Mouse (Mus musculus): ENCODE results near the gene Atp5g2. TPM values are rescaled to one million over a fixed set of nuclear protein-coding genes. Genes with fewer than 3 reads are reported as not detected.
"Not testable (repeated sequence)": the region's sequence is repeated elsewhere in the genome, so short reads cannot be mapped to it uniquely, and the experiment has no call there.

Atp5g2 gene
- polyA plus RNA-seq, 1 experiment from 2014 or later: 56.9 TPM

GRCm38 (mm10) chr15:102692321-102692804 is 20.2 kb upstream of the Atp5g2 start:
- under 1% methylated on average over 26 of the region's 26 CpGs for WGBS
- DNase-seq (ENCODE audit: low spot score): peak; percentile 52
- H3K36me3 ChIP-seq (replicated peaks): no peaks in the 10 kb centered on the region
- peaks cover 88% of the 10 kb centered on the region for H3K27me3 ChIP-seq (replicated peaks; ENCODE audit: low read depth, poor library complexity, severe bottlenecking)
- no peaks in the 10 kb centered on the region for H3K9me3 ChIP-seq
- peak overlapping the region; percentile 59 for H3K4me3 ChIP-seq
- peaks cover 25% of the 10 kb centered on the region for H3K4me1 ChIP-seq
- peak overlapping the region; percentile 26; the same call in 1 of the 2 replicates for H3K27ac ChIP-seq (replicated peaks)

- Histone ChIP-seq H3K4me3 (no peak overlapping the region), H3K4me1 (peaks cover 11% of the 10 kb centered on the region), H3K36me3 (replicated peaks) (no peaks in the 10 kb centered on the region), H3K9me3 (no peaks in the 10 kb centered on the region), H3K27ac (replicated peaks) (no peak overlapping the region), H3K27me3 (replicated peaks; ENCODE audit: low read depth, poor library complexity, severe bottlenecking) (peaks cover 59% of the 10 kb centered on the region)
- WGBS: 18% methylated on average over 4 of the region's 4 CpGs
- no peak for DNase-seq (ENCODE audit: low spot score)
Observed at GRCm38 (mm10) chr15:102685791-102686190, 13.6 kb upstream of the Atp5g2 start.

GRCm38 (mm10) chr15:102683670-102684069 is 11.5 kb upstream of the Atp5g2 start:
- H3K27ac ChIP-seq (replicated peaks): no peak overlapping the region
- H3K4me3 ChIP-seq: no peak overlapping the region
- WGBS: 11% methylated on average over 1 of the region's 1 CpGs
- H3K36me3 ChIP-seq (replicated peaks): no peaks in the 10 kb centered on the region
- DNase-seq (ENCODE audit: low spot score): no peak
- peaks cover 48% of the 10 kb centered on the region for H3K27me3 ChIP-seq (replicated peaks; ENCODE audit: low read depth, poor library complexity, severe bottlenecking)
- peaks cover 11% of the 10 kb centered on the region for H3K4me1 ChIP-seq
- no peaks in the 10 kb centered on the region for H3K9me3 ChIP-seq

- WGBS: 98% methylated on average over 2 of the region's 2 CpGs
- Histone ChIP-seq H3K36me3 (replicated peaks) (no peaks in the 10 kb centered on the region), H3K9me3 (no peaks in the 10 kb centered on the region), H3K27me3 (replicated peaks; ENCODE audit: low read depth, poor library complexity, severe bottlenecking) (0 out of 2 replicates have a peak, but pooled peaks cover 5% of the 10 kb centered on the region), H3K4me3 (no peak overlapping the region), H3K27ac (replicated peaks) (no peak overlapping the region), H3K4me1 (peaks cover 31% of the 10 kb centered on the region)
- DNase-seq (ENCODE audit: low spot score): no peak
Observed at GRCm38 (mm10) chr15:102676345-102676744, 4.2 kb upstream of the Atp5g2 start.

GRCm38 (mm10) chr15:102673548-102673947 is 1.4 kb upstream of the Atp5g2 start:
- peaks cover 45% of the 10 kb centered on the region for H3K4me1 ChIP-seq
- H3K36me3 ChIP-seq (replicated peaks): peaks cover 11% of the 10 kb centered on the region
- peak overlapping the region; percentile 99 for H3K27ac ChIP-seq (replicated peaks)
- peak; percentile 77 for DNase-seq (ENCODE audit: low spot score)
- H3K4me3 ChIP-seq: peak overlapping the region; percentile 73
- H3K9me3 ChIP-seq: no peaks in the 10 kb centered on the region
- H3K27me3 ChIP-seq (replicated peaks; ENCODE audit: low read depth, poor library complexity, severe bottlenecking): no peaks in the 10 kb centered on the region
- WGBS: 6% methylated on average over 10 of the region's 10 CpGs

GRCm38 (mm10) chr15:102671721-102672214 is 384 bp downstream of the Atp5g2 start:
- H3K4me1 ChIP-seq: peaks cover 45% of the 10 kb centered on the region
- WGBS: under 1% methylated on average over 34 of the region's 34 CpGs
- DNase-seq (ENCODE audit: low spot score): peak; percentile 92
- peak overlapping the region; percentile 99 for H3K27ac ChIP-seq (replicated peaks)
- peaks cover 28% of the 10 kb centered on the region for H3K36me3 ChIP-seq (replicated peaks)
- no peaks in the 10 kb centered on the region for H3K27me3 ChIP-seq (replicated peaks; ENCODE audit: low read depth, poor library complexity, severe bottlenecking)
- peak overlapping the region; percentile 73 for H3K4me3 ChIP-seq
- no peaks in the 10 kb centered on the region for H3K9me3 ChIP-seq

GRCm38 (mm10) chr15:102670767-102671575 is 1.2 kb downstream of the Atp5g2 start:
- H3K27me3 ChIP-seq (replicated peaks; ENCODE audit: low read depth, poor library complexity, severe bottlenecking): no peaks in the 10 kb centered on the region
- H3K4me3 ChIP-seq: peak overlapping the region; percentile 73
- peaks cover 45% of the 10 kb centered on the region for H3K4me1 ChIP-seq
- H3K27ac ChIP-seq (replicated peaks): peak overlapping the region; percentile 99
- peaks cover 36% of the 10 kb centered on the region for H3K36me3 ChIP-seq (replicated peaks)
- H3K9me3 ChIP-seq: no peaks in the 10 kb centered on the region
- under 1% methylated on average over 53 of the region's 53 CpGs for WGBS
- peak; percentile 100 for DNase-seq (ENCODE audit: low spot score)

GRCm38 (mm10) chr15:102670281-102670680 is 1.9 kb downstream of the Atp5g2 start:
- 20% methylated on average over 6 of the region's 6 CpGs for WGBS
- no peak for DNase-seq (ENCODE audit: low spot score)

GRCm38 (mm10) chr15:102669571-102669970 is 2.6 kb downstream of the Atp5g2 start:
- Histone ChIP-seq H3K27ac (replicated peaks) (peak overlapping the region; percentile 99), H3K4me1 (peaks cover 45% of the 10 kb centered on the region), H3K36me3 (replicated peaks) (peaks cover 49% of the 10 kb centered on the region), H3K4me3 (peak overlapping the region; percentile 73), H3K9me3 (no peaks in the 10 kb centered on the region), H3K27me3 (replicated peaks; ENCODE audit: low read depth, poor library complexity, severe bottlenecking) (no peaks in the 10 kb centered on the region)
- DNase-seq (ENCODE audit: low spot score): no peak
- 91% methylated on average over 8 of the region's 8 CpGs for WGBS

More at GRCm38 (mm10) chr15:102670281-102670680, 1.9 kb downstream of the Atp5g2 start:
- Histone ChIP-seq H3K9me3 (no peaks in the 10 kb centered on the region), H3K27me3 (replicated peaks; ENCODE audit: low read depth, poor library complexity, severe bottlenecking) (no peaks in the 10 kb centered on the region), H3K27ac (replicated peaks) (peak overlapping the region; percentile 99), H3K36me3 (replicated peaks) (peaks cover 42% of the 10 kb centered on the region), H3K4me3 (peak overlapping the region; percentile 73), H3K4me1 (peaks cover 45% of the 10 kb centered on the region)

GRCm38 (mm10) chr15:102665494-102665893 is 6.7 kb downstream of the Atp5g2 start:
- Histone ChIP-seq H3K36me3 (replicated peaks) (peaks cover 90% of the 10 kb centered on the region), H3K27me3 (replicated peaks; ENCODE audit: low read depth, poor library complexity, severe bottlenecking) (no peaks in the 10 kb centered on the region), H3K4me1 (peaks cover 12% of the 10 kb centered on the region), H3K4me3 (no peak overlapping the region), H3K9me3 (no peaks in the 10 kb centered on the region), H3K27ac (replicated peaks) (no peak overlapping the region)
- WGBS: 53% methylated on average over 4 of the region's 4 CpGs
- DNase-seq (ENCODE audit: low spot score): peak; percentile 70

GRCm38 (mm10) chr15:102663825-102664224 is 8.3 kb downstream of the Atp5g2 start:
- Histone ChIP-seq H3K4me3 (no peak overlapping the region), H3K9me3 (no peaks in the 10 kb centered on the region), H3K36me3 (replicated peaks) (peaks cover 95% of the 10 kb centered on the region), H3K27ac (replicated peaks) (no peak overlapping the region), H3K4me1 (no peaks in the 10 kb centered on the region), H3K27me3 (replicated peaks; ENCODE audit: low read depth, poor library complexity, severe bottlenecking) (no peaks in the 10 kb centered on the region)
- no peak for DNase-seq (ENCODE audit: low spot score)
- 89% methylated on average over 8 of the region's 8 CpGs for WGBS

- peaks cover 83% of the 10 kb centered on the region for H3K36me3 ChIP-seq (replicated peaks)
- not testable (repeated sequence) for H3K9me3 ChIP-seq; H3K4me3 ChIP-seq; DNase-seq (ENCODE audit: low spot score); H3K4me1 ChIP-seq; H3K27ac ChIP-seq (replicated peaks); H3K27me3 ChIP-seq (replicated peaks; ENCODE audit: low read depth, poor library complexity, severe bottlenecking)
- WGBS: 79% methylated on average over 2 of the region's 2 CpGs
Observed at GRCm38 (mm10) chr15:102662601-102663000, 9.6 kb downstream of the Atp5g2 start.
